Mouse (Mus musculus) liver, embryonic 13.5 days (tissue): ENCODE data around the gene Lmo7. TPM values are rescaled to one million over a fixed set of nuclear protein-coding genes. Genes with fewer than 3 reads are reported as not detected.

Experiments
- ATAC-seq: fragments of 200-750 bp; cut with Nextera tagmentation; 2 replicates; pipeline ENCODE4 v1.8.0; 2017; ENCODE audit warnings: low read depth, mild to moderate bottlenecking, moderate number of reproducible peaks, moderate library complexity
- DNase-seq: peaks from one replicate; pipeline ENCODE4 v3.0.0; 2022
- H3K27ac ChIP-seq: fragments of 300-500 bp; sonication (generic); 2 replicates; pipeline ENCODE4 v1.5.1; 2015; ENCODE audit warnings: moderate library complexity, mild to moderate bottlenecking, inconsistent platforms
- H3K27me3 ChIP-seq: fragments of 300-500 bp; sonication (generic); 2 replicates; pipeline ENCODE4 v1.6.1; 2015; ENCODE audit warnings: mild to moderate bottlenecking, inconsistent platforms
- H3K36me3 ChIP-seq: fragments of 300-500 bp; sonication (generic); 2 replicates; pipeline ENCODE4 v1.6.1; 2015; ENCODE audit warnings: mild to moderate bottlenecking, inconsistent platforms
- H3K4me1 ChIP-seq: fragments of 300-500 bp; sonication (generic); replicated peaks from 2 replicates; pipeline ENCODE4 v1.6.1; 2015; ENCODE audit warnings: inconsistent platforms
- H3K4me2 ChIP-seq: fragments of 300-500 bp; sonication (generic); 2 replicates; pipeline ENCODE4 v1.6.1; 2015; ENCODE audit warnings: inconsistent platforms, mild to moderate bottlenecking, moderate library complexity
- H3K4me3 ChIP-seq: fragments of 300-500 bp; sonication (generic); replicated peaks from 2 replicates; pipeline ENCODE4 v1.5.1; 2015; ENCODE audit warnings: mild to moderate bottlenecking, inconsistent platforms
- H3K9ac ChIP-seq: fragments of 300-500 bp; sonication (generic); 2 replicates; pipeline ENCODE4 v1.6.1; 2015; ENCODE audit warnings: mild to moderate bottlenecking, inconsistent platforms
- H3K9me3 ChIP-seq: fragments of 300-500 bp; sonication (generic); replicated peaks from 2 replicates; pipeline ENCODE4 v1.6.1; 2016; ENCODE audit warnings: inconsistent platforms
- WGBS: fragments of 180-500 bp; shearing (Covaris S2); methylation state at CpG from one replicate; pipeline ENCODE4 v1.1.7; 2015; ENCODE audit not compliant: insufficient replicate concordance; 5-methylcytosine and 5-hydroxymethylcytosine counted together
- polyA plus RNA-seq: library from polyadenylated mRNA; unstranded; fragments of >200 nt; fragmentation: Nextera tagmentation; extraction: Ambion mirVana; gene quantifications from 2 replicates; pipeline ENCODE4 v1.2.1, GENCODE M21; 2015

Gene Lmo7
- polyA plus RNA-seq, 1 experiment from 2014 or later: 1.4 TPM

DNA sequence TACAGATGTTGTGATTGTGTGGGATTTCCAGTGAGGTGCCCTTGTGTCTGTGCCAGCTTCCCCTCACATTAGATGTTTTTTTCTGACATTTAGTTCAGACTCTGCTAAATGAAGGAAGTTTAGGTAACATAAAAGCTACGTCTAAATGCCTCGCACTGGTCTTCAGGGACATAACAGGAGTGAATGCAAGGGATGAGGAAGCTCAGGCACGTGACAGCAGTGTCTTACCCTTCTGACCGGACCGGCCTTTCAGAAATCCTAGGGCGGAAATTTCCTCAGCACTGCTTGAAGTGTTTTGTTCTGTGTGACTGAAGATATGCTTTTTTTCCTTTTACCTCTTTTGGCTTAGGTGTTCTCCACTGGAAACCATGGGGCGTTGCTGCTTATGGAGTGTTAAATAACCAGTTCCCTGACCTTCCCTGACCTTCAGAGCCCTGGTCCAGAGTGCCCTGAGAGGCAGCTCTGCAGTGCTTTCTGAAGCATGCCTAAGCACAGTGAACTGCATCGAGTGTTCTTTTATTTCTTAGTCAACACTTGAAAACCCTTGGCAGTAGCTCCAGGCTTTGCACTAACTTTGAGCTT lies 129.6 kb downstream of the Lmo7 start:
- H3K9me3 ChIP-seq: no peaks in the 10 kb centered on the region
- H3K4me2 ChIP-seq: no peak overlapping the region
- no peaks in the 10 kb centered on the region for H3K27me3 ChIP-seq
- H3K27ac ChIP-seq: no peak overlapping the region
- H3K4me1 ChIP-seq: no peaks in the 10 kb centered on the region
- no peaks in the 10 kb centered on the region for H3K36me3 ChIP-seq
- 54% methylated on average over 8 of the region's 8 CpGs for WGBS
- no peak overlapping the region for H3K4me3 ChIP-seq
- H3K9ac ChIP-seq: no peak overlapping the region
- ATAC-seq: no peak
- no peak for DNase-seq

DNA sequence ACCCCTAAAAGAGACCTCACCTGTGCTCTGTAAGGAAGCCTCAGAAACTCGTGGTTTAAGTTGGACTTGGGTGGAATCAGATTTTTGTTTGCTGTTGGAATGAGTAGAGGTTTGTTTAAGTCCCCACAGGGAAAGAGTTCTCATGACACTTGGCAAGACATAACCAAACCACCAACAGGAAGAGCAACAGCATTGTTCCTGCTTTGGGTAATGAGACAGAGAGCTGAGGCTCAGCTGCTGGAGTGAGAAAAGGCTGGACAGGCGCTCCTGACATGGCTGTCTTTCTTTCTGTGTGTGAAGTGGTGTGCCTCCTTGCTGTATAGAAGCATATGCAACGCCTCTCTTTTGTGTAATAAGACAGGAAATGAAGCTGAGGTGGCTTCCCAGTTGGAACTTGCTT lies 132.3 kb downstream of the Lmo7 start:
- Histone ChIP-seq H3K9me3 (no peaks in the 10 kb centered on the region), H3K36me3 (no peaks in the 10 kb centered on the region), H3K27ac (no peak overlapping the region), H3K9ac (no peak overlapping the region), H3K4me2 (no peak overlapping the region), H3K4me3 (no peak overlapping the region), H3K27me3 (no peaks in the 10 kb centered on the region), H3K4me1 (no peaks in the 10 kb centered on the region)
- ATAC-seq (no peak), DNase-seq (no peak)
- 28% methylated on average over 3 of the region's 3 CpGs for WGBS

DNA sequence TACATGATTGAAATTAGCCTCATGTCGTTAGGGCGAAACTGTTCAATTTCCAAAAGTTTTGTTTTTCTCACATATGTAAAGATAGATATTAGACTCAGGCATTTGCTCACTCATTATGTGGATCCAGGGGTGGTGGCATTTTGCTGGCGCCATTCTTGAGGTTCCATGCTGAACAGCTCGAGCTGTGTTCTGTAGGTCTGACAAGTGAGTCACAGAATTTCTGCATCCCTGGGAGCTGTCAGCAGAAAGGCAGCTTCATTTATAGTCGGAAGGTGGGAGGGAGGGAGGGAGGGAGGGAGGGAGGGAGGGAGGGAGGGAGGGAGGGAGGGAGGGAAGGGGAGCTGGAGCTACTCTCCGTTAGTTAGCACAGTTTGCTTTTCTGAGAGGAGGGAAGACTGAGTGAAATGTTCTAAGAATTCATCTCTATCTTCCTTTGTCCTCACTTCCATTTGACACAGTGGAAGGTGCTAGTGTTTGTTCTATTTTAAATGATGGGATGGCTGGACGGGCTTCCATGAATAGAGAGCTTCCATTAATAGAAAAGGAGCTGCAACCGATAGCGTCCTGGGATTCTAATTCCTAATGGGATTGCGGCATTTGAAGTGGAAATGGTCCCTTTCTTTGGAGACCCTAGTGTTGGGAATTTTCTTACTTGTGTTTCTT lies 137.4 kb downstream of the Lmo7 start:
- H3K36me3 ChIP-seq: no peaks in the 10 kb centered on the region
- H3K9me3 ChIP-seq: no peaks in the 10 kb centered on the region
- no peak overlapping the region for H3K9ac ChIP-seq
- no peak overlapping the region for H3K4me2 ChIP-seq
- peaks cover 5% of the 10 kb centered on the region; the same call in 1 of the 2 replicates for H3K4me1 ChIP-seq
- no peak for ATAC-seq
- H3K27ac ChIP-seq: no peak overlapping the region
- H3K27me3 ChIP-seq: no peaks in the 10 kb centered on the region
- no peak overlapping the region for H3K4me3 ChIP-seq
- DNase-seq: no peak
- WGBS: 61% methylated on average over 10 of the region's 10 CpGs

DNA sequence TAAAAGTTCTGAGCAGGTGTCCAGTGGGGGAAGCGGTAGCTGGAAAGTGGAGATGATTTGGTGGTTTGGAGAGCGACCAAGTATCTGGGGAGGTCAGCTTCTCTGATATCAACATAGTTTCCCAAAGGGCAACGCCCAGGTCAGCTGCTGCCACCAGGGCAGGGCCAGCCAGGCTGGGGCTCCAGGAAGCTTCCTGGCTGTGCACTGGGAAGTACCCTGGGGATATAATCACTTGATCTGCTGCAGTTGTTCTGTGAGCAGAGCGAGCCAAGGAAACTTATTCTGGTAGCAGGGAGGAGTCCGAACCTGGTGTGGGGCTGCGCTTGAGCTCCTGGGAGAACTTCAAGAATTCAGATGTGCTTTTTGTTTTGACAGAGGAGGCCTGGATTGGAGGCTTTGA lies 139.4 kb downstream of the Lmo7 start:
- Histone ChIP-seq H3K27me3 (no peaks in the 10 kb centered on the region), H3K4me2 (no peak overlapping the region), H3K4me3 (no peak overlapping the region), H3K4me1 (peaks cover 5% of the 10 kb centered on the region; the same call in 1 of the 2 replicates), H3K9me3 (no peaks in the 10 kb centered on the region), H3K9ac (no peak overlapping the region), H3K27ac (no peak overlapping the region), H3K36me3 (no peaks in the 10 kb centered on the region)
- no peak for ATAC-seq
- DNase-seq: no peak
- WGBS: 60% methylated on average over 6 of the region's 6 CpGs

DNA sequence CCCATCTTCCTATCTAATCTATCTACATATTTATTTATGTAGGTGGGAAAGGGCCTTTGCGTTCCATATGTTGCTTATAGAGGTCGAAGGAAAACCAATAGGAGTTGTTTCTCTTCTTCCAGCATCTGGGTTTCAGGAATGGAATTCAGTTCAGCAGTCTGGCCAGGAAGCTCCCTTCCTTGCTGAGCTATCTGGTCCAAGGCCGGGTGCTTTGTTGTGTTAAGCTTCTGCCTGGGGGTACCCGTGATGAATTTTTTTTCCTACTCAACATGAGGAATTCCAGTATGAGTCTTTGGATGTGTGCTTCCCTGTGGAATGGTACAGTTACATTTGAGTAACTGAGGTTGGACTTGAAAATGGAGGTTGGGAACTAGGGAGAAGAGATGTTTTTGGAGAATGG lies 139.9 kb downstream of the Lmo7 start:
- Histone ChIP-seq H3K4me2 (no peak overlapping the region), H3K9ac (no peak overlapping the region), H3K9me3 (no peaks in the 10 kb centered on the region), H3K27ac (no peak overlapping the region), H3K4me1 (peaks cover 5% of the 10 kb centered on the region; the same call in 1 of the 2 replicates), H3K27me3 (no peaks in the 10 kb centered on the region), H3K4me3 (no peak overlapping the region), H3K36me3 (no peaks in the 10 kb centered on the region)
- WGBS: 60% methylated on average over 4 of the region's 4 CpGs
- ATAC-seq (no peak), DNase-seq (no peak)

GRCm38 (mm10) chr14:101870171-101870902 lies 140.6 kb downstream of the Lmo7 start:
- Histone ChIP-seq H3K4me2 (no peak overlapping the region), H3K9me3 (no peaks in the 10 kb centered on the region), H3K9ac (no peak overlapping the region), H3K36me3 (no peaks in the 10 kb centered on the region), H3K4me1 (peaks cover 5% of the 10 kb centered on the region; the same call in 1 of the 2 replicates), H3K27ac (no peak overlapping the region), H3K4me3 (no peak overlapping the region), H3K27me3 (no peaks in the 10 kb centered on the region)
- ATAC-seq: no peak
- 53% methylated on average over 9 of the region's 9 CpGs for WGBS
- no peak for DNase-seq

GRCm38 (mm10) chr14:101872846-101873245 lies 143.1 kb downstream of the Lmo7 start:
- no peak overlapping the region for H3K4me3 ChIP-seq
- H3K27me3 ChIP-seq: no peaks in the 10 kb centered on the region
- H3K27ac ChIP-seq: no peak overlapping the region
- peaks cover 5% of the 10 kb centered on the region; the same call in 1 of the 2 replicates for H3K4me1 ChIP-seq
- H3K9me3 ChIP-seq: no peaks in the 10 kb centered on the region
- no peaks in the 10 kb centered on the region for H3K36me3 ChIP-seq
- no peak for ATAC-seq
- 56% methylated on average over 3 of the region's 3 CpGs for WGBS
- no peak overlapping the region for H3K9ac ChIP-seq
- no peak for DNase-seq
- no peak overlapping the region for H3K4me2 ChIP-seq

GRCm38 (mm10) chr14:101878346-101879049 lies 148.7 kb downstream of the Lmo7 start:
- no peak for ATAC-seq
- Histone ChIP-seq H3K4me1 (no peaks in the 10 kb centered on the region), H3K36me3 (no peaks in the 10 kb centered on the region), H3K27ac (no peak overlapping the region), H3K9ac (no peak overlapping the region), H3K4me2 (no peak overlapping the region), H3K4me3 (no peak overlapping the region), H3K9me3 (no peaks in the 10 kb centered on the region), H3K27me3 (no peaks in the 10 kb centered on the region)
- WGBS: 63% methylated on average over 8 of the region's 8 CpGs
- DNase-seq: no peak

DNA sequence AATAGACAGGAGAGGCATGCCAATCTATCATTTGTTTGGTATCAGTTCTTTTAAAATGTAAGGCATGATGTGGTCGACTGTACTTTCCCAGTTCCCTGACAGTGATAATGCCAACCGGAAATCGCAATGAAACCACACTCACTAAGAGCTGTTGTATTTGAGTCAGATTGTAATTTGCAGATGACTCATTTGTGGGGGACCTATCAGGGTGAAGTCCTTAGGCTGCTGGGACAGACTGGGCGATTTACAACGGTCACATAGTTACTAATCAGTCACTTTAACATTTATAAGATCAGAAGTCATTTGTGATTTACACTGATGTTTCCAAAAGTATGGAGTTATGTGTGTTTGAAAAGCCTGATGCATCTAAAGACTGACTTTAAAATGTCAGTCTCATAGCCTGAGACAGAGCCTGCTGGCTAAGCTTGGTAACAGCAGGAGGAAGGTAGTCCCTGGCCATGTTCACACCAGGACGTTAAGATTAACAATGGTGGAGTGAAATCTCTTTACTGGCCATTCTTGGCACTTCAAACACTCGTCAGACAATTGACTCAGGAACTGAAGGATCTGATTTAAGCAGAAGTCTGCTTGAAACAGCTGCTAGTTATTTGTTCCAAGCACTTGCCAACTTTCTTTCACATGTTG lies 149.4 kb downstream of the Lmo7 start:
- no peak for ATAC-seq
- H3K27ac ChIP-seq: no peak overlapping the region
- no peaks in the 10 kb centered on the region for H3K36me3 ChIP-seq
- no peak overlapping the region for H3K9ac ChIP-seq
- H3K4me3 ChIP-seq: no peak overlapping the region
- no peaks in the 10 kb centered on the region for H3K27me3 ChIP-seq
- no peak overlapping the region for H3K4me2 ChIP-seq
- no peaks in the 10 kb centered on the region for H3K4me1 ChIP-seq
- no peak for DNase-seq
- no peaks in the 10 kb centered on the region for H3K9me3 ChIP-seq
- WGBS: 30% methylated on average over 7 of the region's 7 CpGs

GRCm38 (mm10) chr14:101882966-101883365 lies 153.2 kb downstream of the Lmo7 start:
- ATAC-seq (0 out of 2 replicates have a peak, but pooled peaks have one; percentile 23), DNase-seq (no peak)
- no peaks in the 10 kb centered on the region for H3K9me3 ChIP-seq
- H3K36me3 ChIP-seq: no peaks in the 10 kb centered on the region
- no peak overlapping the region for H3K4me2 ChIP-seq
- no peak overlapping the region for H3K4me3 ChIP-seq
- H3K27me3 ChIP-seq: no peaks in the 10 kb centered on the region
- no peak overlapping the region for H3K27ac ChIP-seq
- H3K9ac ChIP-seq: no peak overlapping the region
- 6% methylated on average over 5 of the region's 5 CpGs for WGBS
- no peaks in the 10 kb centered on the region for H3K4me1 ChIP-seq

DNA sequence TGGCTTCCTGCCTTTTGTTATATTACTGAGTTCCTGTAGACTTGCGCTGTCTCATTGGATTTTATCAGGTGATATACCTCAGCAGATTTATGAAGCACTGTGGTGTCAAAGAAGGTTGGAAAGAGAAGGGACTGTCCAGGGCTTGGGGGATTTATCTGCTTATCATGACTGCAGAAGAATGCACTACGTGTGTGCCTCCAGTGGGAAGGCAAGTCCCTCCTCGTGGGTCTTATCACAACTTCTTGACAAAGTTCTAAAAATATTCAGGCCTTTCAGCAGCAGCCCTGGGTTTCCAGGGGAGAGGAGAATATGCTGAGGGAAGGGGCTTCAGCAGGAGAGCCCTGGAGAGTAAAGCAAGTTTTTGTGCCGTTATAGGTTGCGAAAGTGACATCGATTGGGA lies 154.0 kb downstream of the Lmo7 start:
- no peaks in the 10 kb centered on the region for H3K36me3 ChIP-seq
- H3K27ac ChIP-seq: no peak overlapping the region
- 48% methylated on average over 6 of the region's 6 CpGs for WGBS
- H3K9ac ChIP-seq: no peak overlapping the region
- no peak for ATAC-seq
- H3K4me2 ChIP-seq: no peak overlapping the region
- no peaks in the 10 kb centered on the region for H3K27me3 ChIP-seq
- no peak overlapping the region for H3K4me3 ChIP-seq
- no peak for DNase-seq
- no peaks in the 10 kb centered on the region for H3K9me3 ChIP-seq
- H3K4me1 ChIP-seq: no peaks in the 10 kb centered on the region
